Mouse (Mus musculus): ENCODE measurements around the gene Lman2l. TPM values are rescaled to one million over a fixed set of nuclear protein-coding genes. Genes with fewer than 3 reads are reported as not detected.

The Lman2l gene
- polyA plus RNA-seq, 1 experiment, result 17.6 TPM

Other genes with a start within 250 kb of the Lman2l start
- 20.6 and 25.2 TPM in 2 replicates for gene Uggt1, start 200.6 kb downstream of the Lman2l start, polyA plus RNA-seq (2012; rRNA removed)
- 10.2 and 12.5 TPM in 2 replicates for gene Neurl3, start 170.6 kb downstream of the Lman2l start, polyA plus RNA-seq (2012; rRNA removed)
- 7.4 and 8.1 TPM in 2 replicates for gene Arid5a, start 137.5 kb downstream of the Lman2l start, polyA plus RNA-seq (2012; rRNA removed)
- 47.3 and 48.4 TPM in 2 replicates for gene Kansl3, start 76.1 kb downstream of the Lman2l start, polyA plus RNA-seq (2012; rRNA removed)
- gene Fer1l5, start 73.0 kb downstream of the Lman2l start, polyA plus RNA-seq (2012; rRNA removed), result 0.18 and 0.19 TPM in 2 replicates
- 8.6 and 9.1 TPM in 2 replicates for gene Cnnm4, start 26.3 kb upstream of the Lman2l start, polyA plus RNA-seq (2012; rRNA removed)
- 15.2 and 17.6 TPM in 2 replicates for gene Cnnm3, start 66.6 kb upstream of the Lman2l start, polyA plus RNA-seq (2012; rRNA removed)
- gene Ankrd23, start 91.6 kb upstream of the Lman2l start, polyA plus RNA-seq (2012; rRNA removed), result 21.3 and 26.1 TPM in 2 replicates
- 0.12 and 0.25 TPM in 2 replicates for gene Gm42417, start 94.2 kb upstream of the Lman2l start, polyA plus RNA-seq (2012; rRNA removed)
- 19.6 and 26.7 TPM in 2 replicates for gene Ankrd39, start 102.2 kb upstream of the Lman2l start, polyA plus RNA-seq (2012; rRNA removed)
- gene Sema4c, start 113.1 kb upstream of the Lman2l start, polyA plus RNA-seq (2012; rRNA removed), result 25.6 and 30.8 TPM in 2 replicates
- gene Fam178b, start 237.9 kb upstream of the Lman2l start, polyA plus RNA-seq (2012; rRNA removed), result 4.3 TPM in 2 replicates
- 400 and 450 TPM in 2 replicates for gene Cox5b, start 246.2 kb upstream of the Lman2l start, polyA plus RNA-seq (2012; rRNA removed)